Mouse (Mus musculus) kidney, embryonic 16.5 days (tissue): ENCODE data around the gene Mcrip2. TPM values are rescaled to one million over a fixed set of nuclear protein-coding genes. Genes with fewer than 3 reads are reported as not detected.

Source experiments
- ATAC-seq: fragments of 200-750 bp; cut with Nextera tagmentation; 2 replicates; pipeline ENCODE4 v1.8.0; 2017; ENCODE audit warnings: moderate TSS enrichment; ENCODE audit not compliant: low FRiP score, low TSS enrichment
- H3K27ac ChIP-seq: fragments of 300-500 bp; sonication (generic); 2 replicates; pipeline ENCODE4 v1.5.1; 2014; ENCODE audit warnings: low read length
- H3K27me3 ChIP-seq: fragments of 300-500 bp; sonication (generic); 2 replicates; pipeline ENCODE4 v1.6.1; 2014; ENCODE audit warnings: low read length, control low read depth, mixed read lengths; ENCODE audit not compliant: insufficient read depth
- H3K36me3 ChIP-seq: fragments of 300-500 bp; sonication (generic); 2 replicates; pipeline ENCODE4 v1.6.1; 2014; ENCODE audit warnings: low read length, control low read depth, mixed read lengths; ENCODE audit not compliant: insufficient read depth
- H3K4me1 ChIP-seq: fragments of 300-500 bp; sonication (generic); 2 replicates; pipeline ENCODE4 v1.6.1; 2014; ENCODE audit warnings: low read length, control low read depth, mixed read lengths; ENCODE audit not compliant: insufficient read depth
- H3K4me2 ChIP-seq: fragments of 300-500 bp; sonication (generic); replicated peaks from 2 replicates; pipeline ENCODE4 v1.6.1; 2014; ENCODE audit warnings: low read depth, low read length
- H3K4me3 ChIP-seq: fragments of 300-500 bp; sonication (generic); 2 replicates; pipeline ENCODE4 v1.5.1; 2014; ENCODE audit warnings: mild to moderate bottlenecking, low read length
- H3K9ac ChIP-seq: fragments of 300-500 bp; sonication (generic); replicated peaks from 2 replicates; pipeline ENCODE4 v1.6.1; 2014; ENCODE audit warnings: low read length
- H3K9me3 ChIP-seq: fragments of 300-500 bp; sonication (generic); 2 replicates; pipeline ENCODE4 v1.6.1; 2016; ENCODE audit warnings: low read length, control low read depth
- WGBS: fragments of 180-500 bp; shearing (Covaris S2); extraction: QIAGEN DNeasy Blood & Tissue Kit; methylation state at CpG from one replicate; pipeline ENCODE4 v1.1.7; 2014; 5-methylcytosine and 5-hydroxymethylcytosine counted together
- polyA plus RNA-seq: library from polyadenylated mRNA; unstranded; fragments of >200 nt; fragmentation: Nextera tagmentation; extraction: Ambion mirVana; gene quantifications from 2 replicates; pipeline ENCODE4 v1.2.1, GENCODE M21; 2015

Mcrip2 gene
- polyA plus RNA-seq, 1 experiment from 2014 or later, result 79.2 TPM

- Histone ChIP-seq H3K9me3 (no peaks in the 10 kb centered on the region), H3K9ac (peak overlapping the region; percentile 85), H3K36me3 (peaks cover 14% of the 10 kb centered on the region), H3K4me3 (peak overlapping the region; percentile 96), H3K27me3 (no peaks in the 10 kb centered on the region), H3K4me1 (peaks cover 15% of the 10 kb centered on the region), H3K4me2 (peak overlapping the region; percentile 94), H3K27ac (peak overlapping the region; percentile 88)
- ATAC-seq, result peak; percentile 58
- WGBS, result under 1% methylated on average over 41 of the region's 42 CpGs
Measured at GRCm38 (mm10) chr17:25867836-25868600, 546 bp downstream of the Mcrip2 start.

- H3K27ac ChIP-seq, result peak overlapping the region; percentile 88
- peak overlapping the region; percentile 96 for H3K4me3 ChIP-seq
- peak overlapping the region; percentile 85 for H3K9ac ChIP-seq
- no peaks in the 10 kb centered on the region for H3K27me3 ChIP-seq
- 7% methylated on average over 7 of the region's 7 CpGs for whole genome bisulfite sequencing
- no peaks in the 10 kb centered on the region for H3K9me3 ChIP-seq
- H3K36me3 ChIP-seq, result peaks cover 14% of the 10 kb centered on the region
- ATAC-seq, result 0 out of 2 replicates have a peak, but pooled peaks have one; percentile 2
- peaks cover 15% of the 10 kb centered on the region for H3K4me1 ChIP-seq
- H3K4me2 ChIP-seq, result peak overlapping the region; percentile 94
Measured at GRCm38 (mm10) chr17:25867509-25867835, 1.1 kb downstream of the Mcrip2 start.

- WGBS, result 95% methylated on average over 3 of the region's 3 CpGs
- Histone ChIP-seq H3K4me3 (no peak overlapping the region), H3K9ac (0 out of 2 replicates have a peak overlapping the region, but pooled peaks have one; percentile 26), H3K36me3 (peaks cover 14% of the 10 kb centered on the region), H3K27me3 (no peaks in the 10 kb centered on the region), H3K4me2 (no peak overlapping the region), H3K27ac (no peak overlapping the region), H3K9me3 (no peaks in the 10 kb centered on the region), H3K4me1 (peaks cover 23% of the 10 kb centered on the region)
- no peak for ATAC-seq
Measured at GRCm38 (mm10) chr17:25866172-25866571, 2.4 kb downstream of the Mcrip2 start.

GRCm38 (mm10) chr17:25865288-25865687 is 3.3 kb downstream of the Mcrip2 start:
- H3K27me3 ChIP-seq, result no peaks in the 10 kb centered on the region
- H3K36me3 ChIP-seq, result peaks cover 14% of the 10 kb centered on the region
- WGBS, result 85% methylated on average over 11 of the region's 11 CpGs
- H3K4me1 ChIP-seq, result peaks cover 29% of the 10 kb centered on the region
- no peak overlapping the region for H3K4me3 ChIP-seq
- no peak overlapping the region for H3K27ac ChIP-seq
- H3K9me3 ChIP-seq, result no peaks in the 10 kb centered on the region
- H3K4me2 ChIP-seq, result no peak overlapping the region
- no peak overlapping the region for H3K9ac ChIP-seq
- ATAC-seq, result no peak

GRCm38 (mm10) chr17:25864311-25864710 is 4.3 kb downstream of the Mcrip2 start:
- no peak overlapping the region for H3K9ac ChIP-seq
- H3K9me3 ChIP-seq, result no peaks in the 10 kb centered on the region
- no peak for ATAC-seq
- H3K4me1 ChIP-seq, result peaks cover 31% of the 10 kb centered on the region
- peaks cover 14% of the 10 kb centered on the region for H3K36me3 ChIP-seq
- H3K4me2 ChIP-seq, result no peak overlapping the region
- WGBS, result 87% methylated on average over 14 of the region's 14 CpGs
- no peak overlapping the region for H3K4me3 ChIP-seq
- H3K27me3 ChIP-seq, result no peaks in the 10 kb centered on the region
- no peak overlapping the region for H3K27ac ChIP-seq

- Histone ChIP-seq H3K36me3 (peaks cover 14% of the 10 kb centered on the region), H3K27ac (no peak overlapping the region), H3K9me3 (no peaks in the 10 kb centered on the region), H3K4me2 (no peak overlapping the region), H3K4me1 (peaks cover 27% of the 10 kb centered on the region), H3K9ac (no peak overlapping the region), H3K4me3 (no peak overlapping the region), H3K27me3 (no peaks in the 10 kb centered on the region)
- no peak for ATAC-seq
- WGBS, result 89% methylated on average over 6 of the region's 6 CpGs
Measured at GRCm38 (mm10) chr17:25863681-25864080, 4.9 kb downstream of the Mcrip2 start.

- no peaks in the 10 kb centered on the region for H3K27me3 ChIP-seq
- peak overlapping the region; percentile 93 for H3K9ac ChIP-seq
- H3K4me1 ChIP-seq, result peaks cover 17% of the 10 kb centered on the region
- H3K27ac ChIP-seq, result peak overlapping the region; percentile 89
- H3K9me3 ChIP-seq, result no peaks in the 10 kb centered on the region
- ATAC-seq, result peak; percentile 29
- peak overlapping the region; percentile 65 for H3K4me3 ChIP-seq
- peak overlapping the region; percentile 95 for H3K4me2 ChIP-seq
- WGBS, result 13% methylated on average over 6 of the region's 6 CpGs
- peaks cover 14% of the 10 kb centered on the region for H3K36me3 ChIP-seq
Measured at GRCm38 (mm10) chr17:25861704-25862612, 6.6 kb downstream of the Mcrip2 start.

GRCm38 (mm10) chr17:25860832-25861703 is 7.5 kb downstream of the Mcrip2 start, which contains the start of gene Wdr90:
Gene Wdr90 (minus strand): TSS chr17:25861501.
- ATAC-seq, result peak; percentile 93

GRCm38 (mm10) chr17:25860229-25860628 is 8.3 kb downstream of the Mcrip2 start:
- Histone ChIP-seq H3K27me3 (no peaks in the 10 kb centered on the region), H3K36me3 (peaks cover 8% of the 10 kb centered on the region), H3K4me2 (peak overlapping the region; percentile 95), H3K27ac (no peak overlapping the region), H3K9ac (peak overlapping the region; percentile 93), H3K9me3 (no peaks in the 10 kb centered on the region), H3K4me3 (peak overlapping the region; percentile 65), H3K4me1 (peaks cover 17% of the 10 kb centered on the region)
- no peak for ATAC-seq
- WGBS, result 84% methylated on average over 6 of the region's 6 CpGs

More at GRCm38 (mm10) chr17:25860832-25861703, 7.5 kb downstream of the Mcrip2 start, which contains the start of gene Wdr90:
- peak within 1 kb of the TSS; percentile 93 for H3K9ac ChIP-seq
- H3K4me1 ChIP-seq, result peaks cover 17% of the 10 kb centered on the region
- H3K27me3 ChIP-seq, result no peaks in the 10 kb centered on the region
- peak within 1 kb of the TSS; percentile 65 for H3K4me3 ChIP-seq
- H3K36me3 ChIP-seq, result peaks cover 9% of the 10 kb centered on the region
- H3K9me3 ChIP-seq, result no peaks in the 10 kb centered on the region
- H3K4me2 ChIP-seq, result peak within 1 kb of the TSS; percentile 95
- peak within 1 kb of the TSS; percentile 89 for H3K27ac ChIP-seq
- 3% methylated on average over 65 of the region's 65 CpGs for WGBS
